Mouse (Mus musculus): ENCODE results near the gene Serpinc1. TPM values are rescaled to one million over a fixed set of nuclear protein-coding genes. Genes with fewer than 3 reads are reported as not detected.

Serpinc1 gene
- total RNA-seq, 2 experiments from 2014 or later, result 0.12 to 0.50 TPM

DNA sequence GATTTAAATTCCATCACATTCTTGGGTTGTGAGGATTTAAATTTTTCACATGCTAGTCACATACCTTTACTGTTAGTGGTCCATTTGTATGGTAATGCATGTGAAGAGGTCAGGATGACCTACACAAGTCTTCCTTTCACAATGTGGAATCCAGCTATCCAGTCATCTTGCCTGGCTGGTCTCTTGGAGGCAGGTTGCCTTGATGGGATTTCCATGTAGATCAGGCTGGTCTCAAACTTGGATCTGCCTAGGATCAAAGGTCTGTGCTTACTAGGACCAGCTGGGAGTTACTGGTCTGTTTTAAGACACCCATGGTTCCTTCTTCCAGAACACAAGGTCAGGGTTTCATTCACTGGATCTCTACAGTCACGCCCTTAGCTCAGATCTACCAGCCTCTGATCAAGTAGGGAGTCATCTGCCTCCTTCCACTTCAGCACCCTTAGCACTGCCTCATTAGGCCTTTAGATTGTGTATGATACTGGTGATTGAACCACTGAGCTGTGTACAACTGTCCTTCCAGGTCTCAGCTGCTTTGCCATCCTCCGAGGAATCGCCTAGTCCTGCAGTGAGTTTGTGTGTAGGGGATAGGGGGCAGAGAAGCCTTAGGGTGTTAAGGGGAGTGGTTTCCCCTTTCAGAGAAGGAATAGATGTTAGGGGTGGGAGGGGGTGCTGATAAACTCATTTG is 61.5 kb downstream of the Serpinc1 start:
- intact Hi-C loops (cut with DNase I), result no loop called here
- no peak for DNase-seq (ENCODE audit: low spot score in 2 of 2)

GRCm38 (mm10) chr1:161040426-161040770 is 62.0 kb downstream of the Serpinc1 start:
- no peak for DNase-seq (ENCODE audit: low spot score in 2 of 2)
- intact Hi-C loops (cut with DNase I), result no loop called here

DNA sequence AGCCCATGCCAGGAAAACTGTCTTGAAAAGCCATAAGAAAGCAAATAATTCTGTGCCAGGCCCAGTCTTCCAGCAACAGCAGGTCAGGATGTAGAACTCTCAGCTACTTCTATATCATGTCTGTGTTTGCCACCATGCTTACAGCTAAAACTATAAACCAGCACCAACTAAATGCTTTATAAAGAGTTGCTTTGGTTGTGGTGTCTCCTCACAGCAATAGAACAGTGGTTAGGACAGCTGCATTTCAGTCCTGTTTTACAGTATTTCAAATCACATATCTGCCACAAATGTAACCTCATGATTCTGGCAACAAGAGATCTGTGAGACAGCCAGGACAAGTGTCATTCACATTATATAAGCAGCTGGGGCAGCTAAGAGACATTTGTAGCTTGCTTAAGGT is 62.5 kb downstream of the Serpinc1 start:
- intact Hi-C loops (cut with DNase I), result no loop called here
- no peak for DNase-seq (ENCODE audit: low spot score in 2 of 2)

- DNase-seq (ENCODE audit: low spot score in 2 of 2), result no peak
- intact Hi-C loops (cut with DNase I), result no loop called here
Measured at GRCm38 (mm10) chr1:161041261-161042020, 63.1 kb downstream of the Serpinc1 start.

DNA sequence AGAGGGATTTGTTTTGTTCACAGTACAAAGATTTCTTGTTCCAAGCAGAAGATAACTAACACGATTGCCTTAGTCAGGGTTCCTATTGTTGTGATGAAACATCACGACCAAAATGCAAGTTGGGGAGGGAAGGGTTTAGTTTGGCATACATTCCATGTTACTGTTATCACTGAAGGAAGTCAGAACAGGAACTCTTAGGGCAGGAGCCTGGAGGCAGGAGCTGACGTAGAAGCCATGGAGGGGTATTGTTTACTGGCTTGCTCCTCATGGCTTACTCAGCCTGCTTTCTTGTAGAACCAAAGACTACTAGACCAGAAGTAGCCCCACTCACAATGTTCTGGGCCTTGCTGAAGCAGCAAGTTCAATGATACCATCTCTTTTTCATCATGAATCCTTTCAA is 68.6 kb downstream of the Serpinc1 start:
- DNase-seq (ENCODE audit: low spot score in 2 of 2), result no peak
- intact Hi-C loops (cut with DNase I), result no loop called here

Other genes with a start within 250 kb of the Serpinc1 start
- gene Rabgap1l, start 185.4 kb upstream of the Serpinc1 start, total RNA-seq (2021), result 100 to 1,000 TPM; 190 to 205 TPM
- gene Rc3h1, start 72.2 kb upstream of the Serpinc1 start, total RNA-seq (2021), result 10 to 100 TPM; 41.0 to 42.9 TPM
- 10 to 100 TPM; 17.9 to 19.4 TPM for gene Zbtb37, start 56.3 kb downstream of the Serpinc1 start, total RNA-seq (2021)
- 10 to 100 TPM; 23.3 to 27.6 TPM for gene Dars2, start 92.1 kb downstream of the Serpinc1 start, total RNA-seq (2021)
- gene Cenpl, start 92.1 kb downstream of the Serpinc1 start, total RNA-seq (2021), result 1 to 10 TPM; 1.1 to 1.8 TPM
- 10 to 100 TPM; 15.1 to 19.4 TPM for gene Klhl20, start 152.9 kb downstream of the Serpinc1 start, total RNA-seq (2021)
- 10 to 100 TPM; 57.8 to 59.7 TPM for gene Ankrd45, start 164.1 kb downstream of the Serpinc1 start, total RNA-seq (2021)
- gene Tex50, start 180.7 kb downstream of the Serpinc1 start, total RNA-seq (2021), result not detected

All from left cerebral cortex, postnatal 36 days (tissue).